Mouse (Mus musculus) limb, embryonic 13.5 days (tissue): ENCODE results near the gene Kctd7. TPM values are rescaled to one million over a fixed set of nuclear protein-coding genes. Genes with fewer than 3 reads are reported as not detected.

ENCODE experiments used
- ATAC-seq: fragments of 200-750 bp; cut with Nextera tagmentation; 2 replicates; pipeline ENCODE4 v1.8.0; 2017; ENCODE audit warnings: low read depth, moderate number of reproducible peaks, moderate TSS enrichment; ENCODE audit not compliant: low FRiP score
- H3K27ac ChIP-seq: fragments of 300-500 bp; sonication (generic); 2 replicates; pipeline ENCODE4 v1.5.1; 2015; ENCODE audit warnings: inconsistent platforms, mild to moderate bottlenecking, moderate library complexity
- H3K27me3 ChIP-seq: fragments of 300-500 bp; sonication (generic); 2 replicates; pipeline ENCODE4 v1.6.1; 2015; ENCODE audit warnings: mild to moderate bottlenecking, inconsistent platforms
- H3K36me3 ChIP-seq: fragments of 300-500 bp; sonication (generic); 2 replicates; pipeline ENCODE4 v1.6.1; 2015; ENCODE audit warnings: inconsistent platforms, mild to moderate bottlenecking, moderate library complexity
- H3K4me1 ChIP-seq: fragments of 300-500 bp; sonication (generic); 2 replicates; pipeline ENCODE4 v1.6.1; 2015; ENCODE audit warnings: inconsistent platforms
- H3K4me2 ChIP-seq: fragments of 300-500 bp; sonication (generic); replicated peaks from 2 replicates; pipeline ENCODE4 v1.6.1; 2015; ENCODE audit warnings: inconsistent platforms, mild to moderate bottlenecking, moderate library complexity
- H3K4me3 ChIP-seq: fragments of 300-500 bp; sonication (generic); 2 replicates; pipeline ENCODE4 v1.5.1; 2015; ENCODE audit warnings: moderate library complexity, mild to moderate bottlenecking, inconsistent platforms
- H3K9ac ChIP-seq: fragments of 300-500 bp; sonication (generic); 2 replicates; pipeline ENCODE4 v1.6.1; 2015; ENCODE audit warnings: mild to moderate bottlenecking, inconsistent platforms
- H3K9me3 ChIP-seq: fragments of 300-500 bp; sonication (generic); 2 replicates; pipeline ENCODE4 v1.6.1; 2016; ENCODE audit warnings: inconsistent platforms
- WGBS: fragments of 180-500 bp; shearing (Covaris S2); methylation state at CpG from one replicate; pipeline ENCODE4 v1.1.7; 2015; 5-methylcytosine and 5-hydroxymethylcytosine counted together
- polyA plus RNA-seq: library from polyadenylated mRNA; unstranded; fragments of >200 nt; fragmentation: Nextera tagmentation; extraction: Ambion mirVana; gene quantifications from 2 replicates; pipeline ENCODE4 v1.2.1, GENCODE M21; 2015

Gene Kctd7
- polyA plus RNA-seq, 1 experiment from 2014 or later = 7.0 TPM

DNA sequence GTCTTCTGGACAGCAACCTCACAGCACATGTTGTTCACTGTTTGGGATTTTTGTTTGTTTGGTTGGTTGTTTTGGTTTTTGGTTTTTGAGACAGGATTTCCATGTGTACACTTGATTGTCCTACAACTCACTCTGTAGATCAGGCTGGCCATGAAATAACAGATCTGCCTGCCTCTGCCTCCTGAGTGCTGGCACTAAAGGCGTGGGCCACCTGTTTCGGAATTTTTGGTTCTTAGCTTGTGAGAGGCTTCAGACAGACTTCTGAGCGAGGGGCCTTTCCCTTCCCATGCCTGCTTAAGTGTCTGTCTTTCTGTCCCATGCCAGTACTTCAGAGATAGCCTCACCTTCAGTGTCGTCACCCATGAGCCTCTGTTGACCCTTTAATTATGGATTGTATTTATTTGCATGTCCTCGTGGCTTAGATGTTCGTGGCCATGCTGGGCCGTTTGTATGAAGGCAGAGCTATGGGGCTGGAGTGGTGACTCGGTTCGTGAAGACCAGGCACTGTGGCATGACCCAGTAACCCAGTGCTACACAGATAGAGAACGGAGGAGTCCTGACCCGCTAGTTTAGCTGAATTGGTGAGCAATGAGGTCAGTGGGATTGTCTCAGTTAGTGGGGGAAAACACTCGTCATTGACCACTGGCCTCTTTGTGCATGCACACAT is 24.5 kb upstream of the Kctd7 start:
- Histone ChIP-seq H3K36me3 (peaks cover 35% of the 10 kb centered on the region), H3K4me2 (no peak overlapping the region), H3K4me1 (peaks cover 48% of the 10 kb centered on the region), H3K27me3 (no peaks in the 10 kb centered on the region), H3K4me3 (no peak overlapping the region), H3K9ac (no peak overlapping the region), H3K9me3 (no peaks in the 10 kb centered on the region), H3K27ac (no peak overlapping the region)
- ATAC-seq = no peak
- WGBS = 86% methylated on average over 12 of the region's 12 CpGs

DNA sequence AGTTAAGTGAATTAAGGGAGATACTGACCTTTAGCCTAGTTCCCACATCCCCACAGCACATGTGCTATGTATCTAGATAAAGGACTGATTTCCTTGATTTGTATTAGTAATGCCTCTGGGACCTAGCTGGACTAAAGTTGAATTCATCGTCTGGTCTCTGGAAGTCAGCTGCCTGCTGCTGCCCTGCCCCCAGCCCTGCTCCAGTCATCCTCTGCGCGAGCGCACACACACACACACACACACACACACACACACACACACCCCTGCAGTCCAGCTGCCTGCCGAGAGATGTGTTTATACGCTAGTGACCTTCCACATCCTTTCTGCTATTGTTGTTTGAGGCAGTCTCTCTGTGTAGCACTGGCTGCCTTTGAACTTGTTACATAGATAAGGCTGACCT is 23.8 kb upstream of the Kctd7 start:
- Histone ChIP-seq H3K36me3 (peaks cover 31% of the 10 kb centered on the region), H3K4me1 (peaks cover 47% of the 10 kb centered on the region), H3K4me2 (no peak overlapping the region), H3K9me3 (no peaks in the 10 kb centered on the region), H3K9ac (no peak overlapping the region), H3K4me3 (no peak overlapping the region), H3K27ac (no peak overlapping the region), H3K27me3 (no peaks in the 10 kb centered on the region)
- ATAC-seq = no peak; the same call in 1 of the 2 replicates
- WGBS = 66% methylated on average over 6 of the region's 6 CpGs

GRCm38 (mm10) chr5:130122355-130122754 is 22.3 kb upstream of the Kctd7 start:
- no peak overlapping the region for H3K9ac ChIP-seq
- WGBS = 88% methylated on average over 2 of the region's 2 CpGs
- H3K27ac ChIP-seq = no peak overlapping the region
- ATAC-seq = no peak
- peaks cover 32% of the 10 kb centered on the region for H3K4me1 ChIP-seq
- H3K27me3 ChIP-seq = no peaks in the 10 kb centered on the region
- peaks cover 27% of the 10 kb centered on the region; the same call in 1 of the 2 replicates for H3K36me3 ChIP-seq
- no peaks in the 10 kb centered on the region for H3K9me3 ChIP-seq
- no peak overlapping the region for H3K4me3 ChIP-seq
- no peak overlapping the region for H3K4me2 ChIP-seq

DNA sequence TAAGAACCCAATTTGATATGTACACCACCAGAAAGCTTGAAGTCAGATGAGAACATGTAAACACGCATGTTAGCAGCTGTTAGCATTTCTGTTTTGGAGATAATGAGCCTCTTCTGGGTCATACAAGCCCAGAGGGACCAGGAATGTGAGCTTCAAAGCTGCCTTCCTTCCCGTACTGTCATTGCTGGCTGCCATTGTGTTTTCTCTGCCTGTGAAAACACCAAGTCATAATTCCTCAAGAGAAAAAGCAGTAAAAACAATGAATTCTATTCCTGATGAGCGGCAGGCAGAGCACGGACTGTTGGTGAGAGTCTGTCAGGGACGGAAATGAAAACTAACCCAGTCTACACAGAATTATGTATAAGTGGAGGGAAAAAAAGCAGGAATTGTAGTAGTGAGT is 20.4 kb upstream of the Kctd7 start:
- Histone ChIP-seq H3K9me3 (no peaks in the 10 kb centered on the region), H3K27me3 (no peaks in the 10 kb centered on the region), H3K36me3 (peaks cover 27% of the 10 kb centered on the region; the same call in 1 of the 2 replicates), H3K27ac (no peak overlapping the region), H3K9ac (no peak overlapping the region), H3K4me2 (no peak overlapping the region), H3K4me1 (peaks cover 22% of the 10 kb centered on the region), H3K4me3 (no peak overlapping the region)
- no peak for ATAC-seq
- WGBS = 73% methylated on average over 5 of the region's 5 CpGs

DNA sequence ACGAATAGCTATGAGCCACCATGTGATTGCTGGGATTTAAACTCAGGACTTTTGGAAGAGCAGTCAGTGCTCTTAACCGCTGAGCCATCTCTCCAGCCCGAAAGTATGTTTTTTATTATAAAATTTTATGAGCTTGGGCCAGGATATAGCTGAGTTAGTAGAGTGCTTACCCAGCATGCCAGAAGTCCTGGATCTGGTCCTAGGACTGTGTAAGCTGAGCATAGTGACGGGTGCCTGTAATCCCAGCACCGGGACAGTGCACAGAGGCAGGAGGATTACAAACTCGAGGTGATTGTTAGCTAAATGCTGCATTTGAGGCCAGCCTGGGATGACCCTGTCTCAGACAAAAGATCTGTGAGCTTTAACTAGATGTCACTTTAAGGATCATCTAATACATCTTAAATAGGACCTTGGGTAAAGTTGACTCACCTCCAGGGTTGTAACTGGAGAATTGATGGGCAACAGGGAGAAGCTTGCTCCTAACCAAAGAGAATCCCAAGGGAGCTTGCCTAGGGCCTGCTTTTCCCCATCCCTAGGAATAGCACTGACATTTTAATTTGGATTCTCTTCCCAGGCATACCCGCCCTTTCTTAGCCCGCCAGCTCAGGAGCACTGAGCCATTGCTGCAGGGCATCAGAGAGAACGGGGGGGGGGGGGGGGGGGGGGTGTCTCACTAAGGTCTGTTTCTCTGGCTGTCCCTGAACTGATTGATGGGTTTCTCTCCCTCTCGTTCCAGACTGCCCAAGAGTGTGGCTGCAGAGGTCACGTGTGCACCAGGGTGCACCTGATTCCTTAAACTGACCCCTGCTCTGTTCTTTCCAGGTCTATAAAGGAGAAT is 15.8 kb upstream of the Kctd7 start:
- 36% methylated on average over 11 of the region's 11 CpGs for WGBS
- peak; percentile 78 for ATAC-seq
- no peak overlapping the region for H3K9ac ChIP-seq
- no peaks in the 10 kb centered on the region for H3K9me3 ChIP-seq
- H3K27ac ChIP-seq = 0 out of 2 replicates have a peak overlapping the region, but pooled peaks have one; percentile 10
- no peak overlapping the region for H3K4me3 ChIP-seq
- H3K4me1 ChIP-seq = peaks cover 13% of the 10 kb centered on the region
- peaks cover 34% of the 10 kb centered on the region for H3K36me3 ChIP-seq
- H3K27me3 ChIP-seq = no peaks in the 10 kb centered on the region
- no peak overlapping the region for H3K4me2 ChIP-seq

DNA sequence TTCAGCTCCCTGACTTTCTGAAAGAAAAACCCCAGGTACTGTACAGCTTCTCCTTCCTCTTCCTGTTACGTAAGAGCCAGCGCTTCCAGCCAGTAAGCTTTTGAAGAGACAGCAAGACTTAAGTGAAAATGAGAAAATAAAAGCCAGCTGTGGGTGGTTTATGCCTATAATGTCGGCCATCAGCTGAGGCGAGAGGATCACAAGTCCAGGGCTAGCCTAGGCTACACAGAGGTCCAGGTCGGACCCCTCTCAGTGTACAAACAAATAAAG is 15.2 kb upstream of the Kctd7 start:
- H3K27me3 ChIP-seq = no peaks in the 10 kb centered on the region
- H3K27ac ChIP-seq = no peak overlapping the region
- H3K9me3 ChIP-seq = no peaks in the 10 kb centered on the region
- peaks cover 36% of the 10 kb centered on the region for H3K36me3 ChIP-seq
- no peak overlapping the region for H3K4me3 ChIP-seq
- peaks cover 13% of the 10 kb centered on the region for H3K4me1 ChIP-seq
- WGBS = 77% methylated on average over 5 of the region's 5 CpGs
- H3K9ac ChIP-seq = no peak overlapping the region
- ATAC-seq = no peak
- H3K4me2 ChIP-seq = no peak overlapping the region

DNA sequence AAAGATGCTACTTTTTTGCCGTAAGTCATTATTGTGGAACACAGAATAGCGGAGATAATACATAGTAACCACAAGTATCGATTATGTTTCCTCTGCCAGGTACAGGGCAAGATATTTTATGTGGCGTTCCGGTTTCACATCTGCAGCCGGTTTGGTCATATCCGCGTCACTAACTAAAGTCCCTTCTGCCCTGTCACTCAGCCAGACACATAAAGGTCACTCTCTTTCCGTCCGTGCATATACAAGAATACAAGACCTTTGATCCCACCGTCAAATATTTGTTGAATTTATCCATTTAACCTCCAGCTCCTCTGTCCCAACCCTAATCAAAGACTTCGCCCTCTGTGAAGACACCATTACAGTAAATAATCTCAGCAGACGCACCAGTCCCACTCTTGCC is 8.1 kb upstream of the Kctd7 start:
- no peaks in the 10 kb centered on the region for H3K9me3 ChIP-seq
- WGBS = 93% methylated on average over 13 of the region's 13 CpGs
- H3K36me3 ChIP-seq = peaks cover 32% of the 10 kb centered on the region
- H3K27ac ChIP-seq = no peak overlapping the region
- no peak overlapping the region for H3K4me3 ChIP-seq
- no peak overlapping the region for H3K9ac ChIP-seq
- H3K4me1 ChIP-seq = no peaks in the 10 kb centered on the region
- H3K4me2 ChIP-seq = no peak overlapping the region
- no peaks in the 10 kb centered on the region for H3K27me3 ChIP-seq
- ATAC-seq = no peak

DNA sequence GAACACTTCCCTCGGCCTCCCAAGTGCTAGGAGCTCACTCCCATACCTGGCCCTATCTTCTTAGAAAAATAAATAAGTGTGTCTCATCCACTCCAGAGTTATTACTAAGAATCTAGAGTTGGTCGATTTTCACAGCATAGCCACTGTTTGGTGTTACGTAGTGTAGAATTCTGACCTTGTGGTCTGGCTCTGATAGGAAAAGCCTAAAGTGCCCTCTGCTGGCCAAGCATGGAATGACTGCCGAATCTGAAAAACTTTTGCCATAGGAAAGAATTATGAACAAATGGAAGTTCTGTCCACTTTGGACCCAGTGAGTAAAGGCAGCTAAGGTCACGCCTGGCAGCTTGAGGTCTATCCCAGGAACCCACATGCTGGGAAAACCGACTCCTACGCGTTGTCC is 5.3 kb upstream of the Kctd7 start:
- no peak for ATAC-seq

DNA sequence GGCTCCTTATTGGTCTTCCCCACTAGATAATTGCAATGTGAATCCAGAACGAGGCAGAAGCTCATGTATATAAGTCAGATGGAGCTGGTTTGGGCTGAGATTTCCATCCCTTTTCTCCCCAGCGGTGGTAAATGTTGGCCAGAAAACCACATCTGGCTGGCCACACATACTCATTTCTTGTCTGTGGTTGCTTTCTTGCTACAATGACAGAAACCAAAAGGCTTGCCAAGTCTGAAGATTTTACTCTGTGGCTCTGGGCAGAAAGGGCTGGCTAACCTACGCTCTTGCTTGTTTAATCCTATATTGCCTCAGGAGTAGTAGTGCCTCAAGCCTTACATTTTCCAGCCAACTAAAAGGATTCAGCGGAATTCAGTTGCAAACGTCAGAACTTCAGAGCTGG is 3.5 kb upstream of the Kctd7 start:
- Histone ChIP-seq H3K27me3 (no peaks in the 10 kb centered on the region), H3K27ac (no peak overlapping the region), H3K4me3 (no peak overlapping the region), H3K4me2 (no peak overlapping the region), H3K9me3 (no peaks in the 10 kb centered on the region), H3K9ac (no peak overlapping the region), H3K4me1 (peaks cover 20% of the 10 kb centered on the region), H3K36me3 (peaks cover 7% of the 10 kb centered on the region)
- WGBS = 76% methylated on average over 5 of the region's 5 CpGs
- ATAC-seq = no peak

More for the DNA sequence above, 5.3 kb upstream of the Kctd7 start:
- WGBS = 27% methylated on average over 8 of the region's 8 CpGs
- H3K9ac ChIP-seq = no peak overlapping the region
- H3K36me3 ChIP-seq = peaks cover 22% of the 10 kb centered on the region
- no peaks in the 10 kb centered on the region for H3K27me3 ChIP-seq
- no peak overlapping the region for H3K4me2 ChIP-seq
- H3K4me1 ChIP-seq = peaks cover 9% of the 10 kb centered on the region
- H3K4me3 ChIP-seq = no peak overlapping the region
- no peak overlapping the region for H3K27ac ChIP-seq
- H3K9me3 ChIP-seq = no peaks in the 10 kb centered on the region

DNA sequence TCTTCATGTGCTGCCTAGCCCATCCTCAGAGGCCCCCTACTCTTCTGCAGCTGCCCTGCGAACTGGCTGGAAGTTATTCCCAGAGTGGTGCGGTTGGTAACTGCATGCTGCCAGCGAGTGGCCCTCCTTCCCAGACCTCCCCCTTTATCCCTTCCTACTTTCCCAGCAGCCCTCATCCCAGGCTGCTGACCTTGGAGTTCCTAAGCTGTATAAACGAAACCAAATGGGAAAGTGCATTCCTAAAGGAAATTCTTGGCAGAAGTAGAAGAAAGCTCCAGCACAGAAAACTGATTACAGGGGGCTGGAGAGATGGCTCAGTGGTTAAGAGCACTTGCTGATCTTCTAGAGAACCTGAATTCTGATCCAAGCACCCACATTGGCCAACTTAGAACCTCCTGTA is 2.6 kb upstream of the Kctd7 start:
- Histone ChIP-seq H3K4me2 (no peak overlapping the region), H3K9ac (no peak overlapping the region; the same call in 1 of the 2 replicates), H3K36me3 (peaks cover under 1% of the 10 kb centered on the region; the same call in 1 of the 2 replicates), H3K27ac (no peak overlapping the region), H3K9me3 (no peaks in the 10 kb centered on the region), H3K4me1 (peaks cover 20% of the 10 kb centered on the region), H3K27me3 (no peaks in the 10 kb centered on the region), H3K4me3 (no peak overlapping the region)
- WGBS = 37% methylated on average over 4 of the region's 4 CpGs
- no peak for ATAC-seq

DNA sequence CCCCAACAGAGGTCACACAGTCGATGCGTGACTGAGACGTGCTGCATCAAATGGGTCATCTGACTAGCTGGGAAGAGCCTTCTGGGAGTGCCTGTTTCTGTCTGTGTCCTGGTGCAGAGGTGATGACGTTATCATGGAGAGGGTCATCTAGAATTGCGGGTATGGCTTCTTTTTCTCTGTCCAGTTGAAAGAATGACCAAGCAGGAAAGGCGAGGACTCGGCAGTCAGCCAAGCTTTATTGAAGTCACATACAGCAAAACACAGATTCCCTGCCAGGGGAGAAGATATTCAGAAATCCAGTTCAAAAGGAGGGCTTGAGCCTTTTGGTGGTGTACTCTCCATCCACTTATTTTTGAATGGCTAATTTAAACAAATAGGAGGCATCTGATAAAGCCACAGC is 1.6 kb upstream of the Kctd7 start:
- H3K4me1 ChIP-seq = peaks cover 20% of the 10 kb centered on the region
- no peak overlapping the region for H3K9ac ChIP-seq
- no peaks in the 10 kb centered on the region for H3K27me3 ChIP-seq
- no peak overlapping the region for H3K4me3 ChIP-seq
- WGBS = 92% methylated on average over 7 of the region's 7 CpGs
- no peaks in the 10 kb centered on the region for H3K9me3 ChIP-seq
- no peak overlapping the region for H3K27ac ChIP-seq
- H3K36me3 ChIP-seq = peaks cover 4% of the 10 kb centered on the region; the same call in 1 of the 2 replicates
- no peak overlapping the region for H3K4me2 ChIP-seq
- no peak for ATAC-seq

DNA sequence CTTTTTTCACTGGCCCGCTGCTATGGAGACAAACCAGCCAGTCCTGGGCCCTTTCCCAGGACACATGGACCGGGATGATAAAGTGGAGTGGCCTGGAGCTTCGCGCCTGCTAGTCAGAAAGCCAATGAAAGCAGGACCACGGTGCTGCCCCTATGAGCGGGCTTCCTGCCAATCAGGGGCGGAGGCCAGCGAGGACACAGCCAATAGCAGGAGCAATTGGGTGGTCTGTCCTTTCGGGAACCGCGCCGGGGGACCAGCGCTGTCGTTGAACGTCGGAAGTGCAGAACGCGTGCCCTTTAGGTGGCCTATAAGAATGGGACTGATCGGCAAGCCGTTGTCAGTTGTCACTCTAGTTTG is 706 bp upstream of the Kctd7 start:
- 5% methylated on average over 20 of the region's 20 CpGs for WGBS
- Histone ChIP-seq H3K27ac (peak overlapping the region; percentile 76; the same call in 1 of the 2 replicates), H3K36me3 (peaks cover 10% of the 10 kb centered on the region; the same call in 1 of the 2 replicates), H3K9me3 (no peaks in the 10 kb centered on the region), H3K4me3 (peak overlapping the region; percentile 67), H3K27me3 (no peaks in the 10 kb centered on the region), H3K9ac (peak overlapping the region; percentile 59), H3K4me1 (peaks cover 20% of the 10 kb centered on the region), H3K4me2 (peak overlapping the region; percentile 90)
- no peak for ATAC-seq
